Mouse (Mus musculus): Measurements from ENCODE around the gene Tgfb3. TPM values are rescaled to one million over a fixed set of nuclear protein-coding genes. Genes with fewer than 3 reads are reported as not detected.

Gene Tgfb3
- total and polyA plus RNA-seq, 2 experiments from 2014 or later, result 6.8 to 7.3 TPM

GRCm38 (mm10) chr12:86055306-86055705 is 23.5 kb downstream of the Tgfb3 start:
- 88% methylated on average over 2 of the region's 2 CpGs for WGBS
- DNase-seq (no peak), ATAC-seq (no peak)
- Histone ChIP-seq H3K9me3 (ENCODE audit: low read length) (no peaks in the 10 kb centered on the region), H3K36me3 (ENCODE audit: insufficient read depth) (no peaks in the 10 kb centered on the region; the same call in 1 of the 2 replicates), H3K4me2 (ENCODE audit: low read depth) (no peak overlapping the region), H3K4me3 (ENCODE audit: low read depth, low read length) (no peak overlapping the region), H3K27me3 (ENCODE audit: insufficient read depth, low read length) (no peaks in the 10 kb centered on the region), H3K27ac (ENCODE audit: low read depth, low read length) (no peak overlapping the region), H3K4me1 (ENCODE audit: insufficient read depth) (no peaks in the 10 kb centered on the region), H3K9ac (no peak overlapping the region)
- TF ChIP-seq CTCF (IDR thresholded peaks at IDR 0.05; ENCODE audit: low read depth), result no peak

DNA sequence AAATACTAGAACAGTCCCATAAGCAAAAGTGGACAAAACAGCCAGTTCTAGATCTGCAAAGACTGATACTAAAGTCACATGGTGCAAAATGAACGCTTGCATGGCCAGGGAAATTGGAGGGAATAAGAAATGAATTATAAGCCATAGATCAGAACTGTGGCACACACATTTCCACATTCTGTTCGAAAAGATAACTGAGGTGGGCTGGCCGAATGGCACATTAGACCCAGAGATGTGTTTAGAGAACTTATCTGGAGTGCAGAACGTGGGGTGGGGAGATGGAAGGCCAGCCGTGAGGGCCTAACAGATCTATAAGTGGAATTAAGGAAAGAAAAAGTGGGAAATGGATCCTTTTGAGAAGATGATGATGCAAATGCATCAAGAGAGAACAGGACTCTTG is 27.4 kb downstream of the Tgfb3 start:
- Histone ChIP-seq H3K4me3 (ENCODE audit: low read depth, low read length) (no peak overlapping the region), H3K9ac (no peak overlapping the region), H3K4me2 (ENCODE audit: low read depth) (no peak overlapping the region), H3K9me3 (ENCODE audit: low read length) (no peaks in the 10 kb centered on the region), H3K27me3 (ENCODE audit: insufficient read depth, low read length) (no peaks in the 10 kb centered on the region), H3K4me1 (ENCODE audit: insufficient read depth) (no peaks in the 10 kb centered on the region), H3K27ac (ENCODE audit: low read depth, low read length) (no peak overlapping the region), H3K36me3 (ENCODE audit: insufficient read depth) (no peaks in the 10 kb centered on the region)
- DNase-seq (no peak), ATAC-seq (no peak)
- 95% methylated on average over 5 of the region's 5 CpGs for WGBS
- TF ChIP-seq CTCF (IDR thresholded peaks at IDR 0.05; ENCODE audit: low read depth), result no peak

- Histone ChIP-seq H3K27me3 (ENCODE audit: insufficient read depth, low read length) (no peaks in the 10 kb centered on the region), H3K9ac (no peak overlapping the region), H3K4me2 (ENCODE audit: low read depth) (no peak overlapping the region), H3K27ac (ENCODE audit: low read depth, low read length) (no peak overlapping the region), H3K4me3 (ENCODE audit: low read depth, low read length) (no peak overlapping the region), H3K9me3 (ENCODE audit: low read length) (no peaks in the 10 kb centered on the region), H3K36me3 (ENCODE audit: insufficient read depth) (no peaks in the 10 kb centered on the region), H3K4me1 (ENCODE audit: insufficient read depth) (no peaks in the 10 kb centered on the region)
- TF ChIP-seq CTCF (IDR thresholded peaks at IDR 0.05; ENCODE audit: low read depth), result no peak
- no peak for DNase-seq
- 59% methylated on average over 6 of the region's 6 CpGs for WGBS
- no peak for ATAC-seq
Measured at GRCm38 (mm10) chr12:86049813-86050212, 29.0 kb downstream of the Tgfb3 start.

DNA sequence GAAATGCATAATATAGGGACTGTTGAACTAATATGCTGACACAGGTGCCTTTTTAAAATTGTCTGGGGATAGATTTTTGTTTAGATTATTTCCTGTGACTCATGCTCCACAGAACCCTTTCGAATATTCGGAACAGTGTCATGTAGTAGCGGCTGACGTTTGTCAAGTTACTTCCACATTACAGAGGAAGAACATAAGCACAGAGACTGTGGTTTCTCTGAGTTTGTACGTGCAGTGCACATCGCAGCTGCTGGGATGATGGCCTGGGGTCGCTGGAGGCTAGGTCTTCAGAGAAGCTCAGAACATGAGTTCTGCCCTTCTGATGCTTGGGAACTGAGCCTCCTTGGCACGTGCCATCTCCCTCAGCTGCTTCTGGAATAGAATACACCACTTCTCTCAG is 31.5 kb downstream of the Tgfb3 start:
- WGBS, result 88% methylated on average over 8 of the region's 8 CpGs
- Histone ChIP-seq H3K9ac (no peak overlapping the region), H3K27ac (ENCODE audit: low read depth, low read length) (no peak overlapping the region), H3K4me1 (ENCODE audit: insufficient read depth) (no peaks in the 10 kb centered on the region), H3K4me2 (ENCODE audit: low read depth) (no peak overlapping the region), H3K27me3 (ENCODE audit: insufficient read depth, low read length) (no peaks in the 10 kb centered on the region), H3K9me3 (ENCODE audit: low read length) (0 out of 2 replicates have a peak, but pooled peaks cover 4% of the 10 kb centered on the region), H3K36me3 (ENCODE audit: insufficient read depth) (peaks cover 3% of the 10 kb centered on the region; the same call in 1 of the 2 replicates), H3K4me3 (ENCODE audit: low read depth, low read length) (no peak overlapping the region)
- no peak for TF ChIP-seq CTCF (IDR thresholded peaks at IDR 0.05; ENCODE audit: low read depth)
- ATAC-seq (no peak), DNase-seq (no peak)

GRCm38 (mm10) chr12:86046776-86047175 is 32.1 kb downstream of the Tgfb3 start:
- WGBS, result 98% methylated on average over 2 of the region's 2 CpGs
- Histone ChIP-seq H3K27me3 (ENCODE audit: insufficient read depth, low read length) (no peaks in the 10 kb centered on the region), H3K4me2 (ENCODE audit: low read depth) (no peak overlapping the region), H3K27ac (ENCODE audit: low read depth, low read length) (no peak overlapping the region), H3K9me3 (ENCODE audit: low read length) (0 out of 2 replicates have a peak, but pooled peaks cover 4% of the 10 kb centered on the region), H3K4me3 (ENCODE audit: low read depth, low read length) (no peak overlapping the region), H3K9ac (no peak overlapping the region), H3K4me1 (ENCODE audit: insufficient read depth) (no peaks in the 10 kb centered on the region), H3K36me3 (ENCODE audit: insufficient read depth) (peaks cover 3% of the 10 kb centered on the region; the same call in 1 of the 2 replicates)
- no peak for ATAC-seq
- TF ChIP-seq CTCF (IDR thresholded peaks at IDR 0.05; ENCODE audit: low read depth), result no peak
- DNase-seq, result no peak

DNA sequence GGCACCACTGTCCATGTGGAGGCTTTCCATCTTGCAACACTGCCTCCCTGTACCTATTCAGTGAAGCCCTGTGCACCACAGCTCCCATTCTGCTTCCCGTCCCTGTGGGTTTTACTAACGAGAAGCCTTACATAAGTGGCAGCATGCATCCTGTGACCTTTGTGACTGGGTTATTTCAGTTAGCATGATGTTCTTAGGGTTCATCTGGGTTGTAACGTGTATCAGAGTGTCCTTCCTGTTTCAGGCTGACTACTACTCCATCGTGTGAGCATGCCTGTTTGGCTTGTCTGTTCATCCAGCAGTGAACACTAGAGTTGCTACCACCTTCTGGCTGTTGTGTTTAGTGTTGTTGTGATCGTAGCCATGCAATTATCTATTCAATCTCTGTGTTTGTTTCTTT is 32.7 kb downstream of the Tgfb3 start:
- Histone ChIP-seq H3K4me1 (ENCODE audit: insufficient read depth) (no peaks in the 10 kb centered on the region), H3K36me3 (ENCODE audit: insufficient read depth) (peaks cover 3% of the 10 kb centered on the region; the same call in 1 of the 2 replicates), H3K27me3 (ENCODE audit: insufficient read depth, low read length) (no peaks in the 10 kb centered on the region), H3K4me3 (ENCODE audit: low read depth, low read length) (no peak overlapping the region), H3K9me3 (ENCODE audit: low read length) (0 out of 2 replicates have a peak, but pooled peaks cover 4% of the 10 kb centered on the region), H3K9ac (no peak overlapping the region), H3K4me2 (ENCODE audit: low read depth) (no peak overlapping the region), H3K27ac (ENCODE audit: low read depth, low read length) (no peak overlapping the region)
- DNase-seq, result no peak
- 71% methylated on average over 5 of the region's 5 CpGs for WGBS
- ATAC-seq, result no peak
- TF ChIP-seq CTCF (IDR thresholded peaks at IDR 0.05; ENCODE audit: low read depth), result no peak

DNA sequence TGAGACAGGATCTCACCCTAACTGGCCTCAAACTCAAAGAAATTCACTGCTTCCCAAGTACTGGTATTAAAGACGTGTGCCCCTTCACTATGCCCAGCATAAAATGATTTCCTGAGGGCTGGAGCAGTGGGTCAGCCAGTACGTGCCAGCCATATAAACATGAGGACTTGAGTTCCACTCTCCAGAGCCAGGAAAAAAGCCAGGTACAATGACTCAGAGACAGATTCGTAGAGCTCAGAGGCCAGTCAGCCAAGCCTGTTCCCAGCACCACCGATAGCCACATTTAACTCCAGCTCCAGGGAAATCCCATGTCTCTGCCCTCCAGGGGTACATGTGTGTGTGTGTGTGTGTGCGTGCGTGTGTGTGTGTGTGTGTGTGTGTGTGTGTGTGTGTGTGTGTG is 39.1 kb downstream of the Tgfb3 start:
- no peak for DNase-seq
- TF ChIP-seq CTCF (IDR thresholded peaks at IDR 0.05; ENCODE audit: low read depth), result no peak
- Histone ChIP-seq H3K4me1 (ENCODE audit: insufficient read depth) (no peaks in the 10 kb centered on the region), H3K4me3 (ENCODE audit: low read depth, low read length) (no peak overlapping the region), H3K9me3 (ENCODE audit: low read length) (0 out of 2 replicates have a peak, but pooled peaks cover 4% of the 10 kb centered on the region), H3K27ac (ENCODE audit: low read depth, low read length) (no peak overlapping the region), H3K4me2 (ENCODE audit: low read depth) (no peak overlapping the region), H3K9ac (no peak overlapping the region), H3K27me3 (ENCODE audit: insufficient read depth, low read length) (no peaks in the 10 kb centered on the region), H3K36me3 (ENCODE audit: insufficient read depth) (peaks cover 3% of the 10 kb centered on the region; the same call in 1 of the 2 replicates)
- ATAC-seq, result no peak
- WGBS, result 79% methylated on average over 6 of the region's 6 CpGs
